Mouse (Mus musculus) gastrocnemius, postnatal 10 days (tissue): ENCODE results near the gene Slc26a8. TPM values are rescaled to one million over a fixed set of nuclear protein-coding genes. Genes with fewer than 3 reads are reported as not detected.

Source experiments
- DNase-seq: peaks from one replicate; pipeline ENCODE4 v3.0.0; 2021; ENCODE audit warnings: mixed read lengths
- total RNA-seq, 2 experiments: library from RNA; stranded (reverse); gene quantifications; 2 replicates each; pipeline ENCODE4 v1.2.3; 2021

Gene Slc26a8
- total RNA-seq, 2 experiments from 2014 or later, result 1.2 TPM

GRCm38 (mm10) chr17:28640113-28640512 lies 49.9 kb downstream of the Slc26a8 start:
- DNase-seq, result no peak

GRCm38 (mm10) chr17:28637711-28638690 lies 52.0 kb downstream of the Slc26a8 start:
- DNase-seq, result no peak

- DNase-seq, result no peak
These were observed 54.2 kb downstream of the Slc26a8 start for GRCm38 (mm10) chr17:28635842-28636241.

- no peak for DNase-seq
These were observed 60.9 kb downstream of the Slc26a8 start for GRCm38 (mm10) chr17:28629125-28629524.

GRCm38 (mm10) chr17:28628248-28629124 lies 61.5 kb downstream of the Slc26a8 start:
- DNase-seq, result no peak

GRCm38 (mm10) chr17:28626937-28627336 lies 63.1 kb downstream of the Slc26a8 start:
- no peak for DNase-seq

GRCm38 (mm10) chr17:28625327-28625726 lies 64.7 kb downstream of the Slc26a8 start:
- no peak for DNase-seq

GRCm38 (mm10) chr17:28624841-28625240 lies 65.2 kb downstream of the Slc26a8 start:
- DNase-seq, result no peak

GRCm38 (mm10) chr17:28622300-28622759 lies 67.7 kb downstream of the Slc26a8 start, which contains the start of gene Srpk1:
Gene Srpk1, minus strand, starts transcription at chr17:28622709.
- peak; percentile 92 for DNase-seq

GRCm38 (mm10) chr17:28621381-28622299 lies 68.4 kb downstream of the Slc26a8 start:
- DNase-seq, result peak; percentile 36

GRCm38 (mm10) chr17:28618775-28619174 lies 71.3 kb downstream of the Slc26a8 start:
- no peak for DNase-seq

- DNase-seq, result no peak
These were observed 71.9 kb downstream of the Slc26a8 start for GRCm38 (mm10) chr17:28618124-28618523.

- no peak for DNase-seq
These were observed 72.4 kb downstream of the Slc26a8 start for GRCm38 (mm10) chr17:28617636-28618035.

- DNase-seq, result no peak
These were observed 74.7 kb downstream of the Slc26a8 start for GRCm38 (mm10) chr17:28615332-28615731.

GRCm38 (mm10) chr17:28613096-28613495 lies 76.9 kb downstream of the Slc26a8 start:
- no peak for DNase-seq

- DNase-seq, result no peak
These were observed 77.4 kb downstream of the Slc26a8 start for GRCm38 (mm10) chr17:28612603-28613002.

GRCm38 (mm10) chr17:28609543-28609942 lies 80.5 kb downstream of the Slc26a8 start:
- DNase-seq, result no peak

GRCm38 (mm10) chr17:28601557-28602250 lies 88.3 kb downstream of the Slc26a8 start:
- no peak for DNase-seq

GRCm38 (mm10) chr17:28600780-28601179 lies 89.3 kb downstream of the Slc26a8 start:
- DNase-seq, result no peak

- no peak for DNase-seq
These were observed 96.1 kb downstream of the Slc26a8 start for GRCm38 (mm10) chr17:28593965-28594364.

GRCm38 (mm10) chr17:28592998-28593397 lies 97.0 kb downstream of the Slc26a8 start:
- peak; percentile 79 for DNase-seq
